Mouse (Mus musculus) heart, embryonic 15.5 days (tissue): ENCODE data around the gene Tjp1. TPM values are rescaled to one million over a fixed set of nuclear protein-coding genes. Genes with fewer than 3 reads are reported as not detected.

ENCODE experiments used
- ATAC-seq: fragments of 200-750 bp; cut with Nextera tagmentation; replicated peaks from 2 replicates; pipeline ENCODE4 v1.8.0; 2017; ENCODE audit warnings: low read depth, moderate TSS enrichment; ENCODE audit not compliant: insufficient number of reproducible peaks, insufficient read depth, low FRiP score
- H3K27ac ChIP-seq: fragments of 300-500 bp; sonication (generic); 2 replicates; pipeline ENCODE4 v1.5.1; 2015; ENCODE audit warnings: mild to moderate bottlenecking, inconsistent platforms
- H3K27me3 ChIP-seq: fragments of 300-500 bp; sonication (generic); 2 replicates; pipeline ENCODE4 v1.6.1; 2015; ENCODE audit warnings: inconsistent platforms
- H3K36me3 ChIP-seq: fragments of 300-500 bp; sonication (generic); 2 replicates; pipeline ENCODE4 v1.6.1; 2015; ENCODE audit warnings: mild to moderate bottlenecking, inconsistent platforms
- H3K4me1 ChIP-seq: fragments of 300-500 bp; sonication (generic); replicated peaks from 2 replicates; pipeline ENCODE4 v1.6.1; 2015; ENCODE audit warnings: inconsistent platforms
- H3K4me2 ChIP-seq: fragments of 300-500 bp; sonication (generic); 2 replicates; pipeline ENCODE4 v1.6.1; 2015; ENCODE audit warnings: inconsistent platforms, mild to moderate bottlenecking, moderate library complexity
- H3K4me3 ChIP-seq: fragments of 300-500 bp; sonication (generic); 2 replicates; pipeline ENCODE4 v1.5.1; 2015; ENCODE audit warnings: mild to moderate bottlenecking, inconsistent platforms
- H3K9ac ChIP-seq: fragments of 300-500 bp; sonication (generic); 2 replicates; pipeline ENCODE4 v1.6.1; 2015; ENCODE audit warnings: mild to moderate bottlenecking, inconsistent platforms
- H3K9me3 ChIP-seq: fragments of 300-500 bp; sonication (generic); replicated peaks from 2 replicates; pipeline ENCODE4 v1.6.1; 2016; ENCODE audit warnings: inconsistent platforms
- WGBS: fragments of 180-500 bp; shearing (Covaris S2); methylation state at CpG from one replicate; pipeline ENCODE4 v1.1.7; 2015; ENCODE audit warnings: mixed read lengths; 5-methylcytosine and 5-hydroxymethylcytosine counted together
- polyA plus RNA-seq: library from polyadenylated mRNA; unstranded; fragments of >200 nt; fragmentation: Nextera tagmentation; extraction: Ambion mirVana; gene quantifications from 2 replicates; pipeline ENCODE4 v1.2.1, GENCODE M21; 2015

Gene Tjp1
- polyA plus RNA-seq, 1 experiment from 2014 or later, result 21.0 TPM

DNA sequence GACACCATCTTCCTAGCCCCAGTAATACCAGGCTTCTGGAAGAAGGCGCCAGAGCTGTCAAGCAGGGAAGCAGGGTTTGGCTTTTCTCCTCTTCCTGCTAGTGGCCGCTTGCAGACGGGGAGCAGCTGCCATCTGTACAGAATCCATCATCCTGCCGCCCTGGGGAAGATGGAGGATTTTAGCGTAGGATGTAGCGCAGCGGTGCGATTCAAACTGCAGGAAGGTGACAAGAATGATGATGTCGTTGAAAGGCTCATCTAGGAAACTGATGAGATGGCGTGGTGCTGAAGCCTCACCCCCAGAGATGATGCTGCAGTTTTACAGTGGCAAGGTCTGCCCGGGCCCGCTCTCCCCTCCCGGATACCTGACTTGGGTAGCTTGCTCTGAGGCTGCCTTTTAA is 248.3 kb downstream of the Tjp1 start:
- no peak for ATAC-seq
- 71% methylated on average over 13 of the region's 13 CpGs for WGBS
- H3K27ac ChIP-seq, result no peak overlapping the region
- H3K27me3 ChIP-seq, result no peaks in the 10 kb centered on the region
- no peaks in the 10 kb centered on the region for H3K9me3 ChIP-seq
- no peaks in the 10 kb centered on the region for H3K36me3 ChIP-seq
- H3K4me1 ChIP-seq, result no peaks in the 10 kb centered on the region
- no peak overlapping the region for H3K4me2 ChIP-seq
- no peak overlapping the region for H3K4me3 ChIP-seq
- no peak overlapping the region for H3K9ac ChIP-seq

DNA sequence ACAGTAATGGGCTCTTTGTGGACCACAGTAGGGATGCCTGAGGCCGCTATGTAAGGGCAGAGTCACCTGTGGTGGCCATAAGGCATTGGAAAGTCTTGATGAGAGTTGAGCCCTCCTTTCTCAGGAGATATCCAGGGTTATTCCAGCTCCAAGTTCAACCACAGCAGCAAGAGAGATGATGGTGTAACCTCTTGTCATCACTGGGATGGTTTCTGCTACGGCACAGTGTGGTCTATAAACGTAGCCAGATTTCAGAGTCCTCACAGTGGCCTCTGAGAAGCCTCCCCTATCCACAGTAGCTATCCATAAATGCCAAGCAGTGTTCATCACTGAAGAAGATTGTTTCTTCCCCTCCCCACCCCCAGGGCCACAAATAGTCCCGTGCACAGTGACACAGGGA is 251.8 kb downstream of the Tjp1 start:
- H3K27ac ChIP-seq, result no peak overlapping the region
- ATAC-seq, result no peak
- no peaks in the 10 kb centered on the region for H3K9me3 ChIP-seq
- no peak overlapping the region for H3K4me3 ChIP-seq
- H3K27me3 ChIP-seq, result no peaks in the 10 kb centered on the region
- no peak overlapping the region for H3K4me2 ChIP-seq
- 68% methylated on average over 4 of the region's 4 CpGs for WGBS
- H3K36me3 ChIP-seq, result no peaks in the 10 kb centered on the region
- no peak overlapping the region for H3K9ac ChIP-seq
- H3K4me1 ChIP-seq, result no peaks in the 10 kb centered on the region

- Histone ChIP-seq H3K9me3 (no peaks in the 10 kb centered on the region), H3K9ac (no peak overlapping the region), H3K4me2 (no peak overlapping the region), H3K36me3 (no peaks in the 10 kb centered on the region), H3K27me3 (no peaks in the 10 kb centered on the region), H3K4me1 (no peaks in the 10 kb centered on the region), H3K27ac (no peak overlapping the region), H3K4me3 (no peak overlapping the region)
- 71% methylated on average over 5 of the region's 5 CpGs for WGBS
- no peak for ATAC-seq
These were observed 253.4 kb downstream of the Tjp1 start for GRCm38 (mm10) chr7:65274216-65274615.

GRCm38 (mm10) chr7:65249656-65250055 is 277.9 kb downstream of the Tjp1 start:
- Histone ChIP-seq H3K4me1 (no peaks in the 10 kb centered on the region), H3K36me3 (no peaks in the 10 kb centered on the region), H3K27me3 (no peaks in the 10 kb centered on the region), H3K9ac (no peak overlapping the region), H3K4me2 (no peak overlapping the region), H3K9me3 (peaks cover 2% of the 10 kb centered on the region), H3K27ac (no peak overlapping the region), H3K4me3 (no peak overlapping the region)
- WGBS, result 81% methylated on average over 8 of the region's 8 CpGs
- no peak for ATAC-seq

Other genes starting within 250 kb of the Tjp1 start
- gene Tarsl2, start 117.1 kb upstream of the Tjp1 start, polyA plus RNA-seq, result 14.6 and 17.0 TPM in 2 replicates
- gene Tm2d3, start 163.4 kb upstream of the Tjp1 start, polyA plus RNA-seq, result 47.0 and 50.3 TPM in 2 replicates